Mouse (Mus musculus) large intestine, adult 2 months (tissue): ENCODE data around the gene Slc16a13. TPM values are rescaled to one million over a fixed set of nuclear protein-coding genes. Genes with fewer than 3 reads are reported as not detected.
"Not testable (repeated sequence)": the region's sequence is repeated elsewhere in the genome, so short reads cannot be mapped to it uniquely, and the experiment has no call there.

Source experiments
- DNase-seq: peaks from one replicate; pipeline ENCODE4 v3.0.0-alpha.2; 2012; ENCODE audit warnings: low read depth, low spot score
- WGBS: fragments of 180-500 bp; shearing (Covaris S2); methylation state at CpG from one replicate; pipeline ENCODE4 v1.1.7; 2018; 5-methylcytosine and 5-hydroxymethylcytosine counted together
- polyA plus RNA-seq: library from polyadenylated mRNA; depleted of rRNA; stranded (reverse); fragments of >200 nt; gene quantifications from 2 replicates; pipeline ENCODE4 v1.2.3, GENCODE M21; 2012; rRNA removed

Slc16a13 gene
- polyA plus RNA-seq, 1 experiment, result 3.8 TPM

GRCm38 (mm10) chr11:70179401-70179800 lies 41.5 kb downstream of the Slc16a13 start:
- DNase-seq, result no peak
- WGBS, result 34% methylated on average over 14 of the region's 14 CpGs

- no peak for DNase-seq
- 73% methylated on average over 11 of the region's 11 CpGs for WGBS
Observed at GRCm38 (mm10) chr11:70178756-70179155, 42.1 kb downstream of the Slc16a13 start.

GRCm38 (mm10) chr11:70178311-70178710 lies 42.6 kb downstream of the Slc16a13 start:
- 85% methylated on average over 11 of the region's 11 CpGs for WGBS
- no peak for DNase-seq

GRCm38 (mm10) chr11:70177647-70178046 lies 43.2 kb downstream of the Slc16a13 start:
- DNase-seq, result no peak
- WGBS, result 75% methylated on average over 8 of the region's 8 CpGs

- DNase-seq, result no peak
- WGBS, result 56% methylated on average over 4 of the region's 4 CpGs
Observed at GRCm38 (mm10) chr11:70174491-70174890, 46.4 kb downstream of the Slc16a13 start.

GRCm38 (mm10) chr11:70172298-70172697 lies 48.6 kb downstream of the Slc16a13 start:
- DNase-seq, result no peak
- 66% methylated on average over 5 of the region's 5 CpGs for WGBS

GRCm38 (mm10) chr11:70171847-70172246 lies 49.0 kb downstream of the Slc16a13 start:
- no peak for DNase-seq
- WGBS, result 52% methylated on average over 3 of the region's 3 CpGs

- 71% methylated on average over 7 of the region's 7 CpGs for WGBS
- DNase-seq, result no peak
Observed at GRCm38 (mm10) chr11:70171181-70171580, 49.7 kb downstream of the Slc16a13 start.

GRCm38 (mm10) chr11:70170291-70170690 lies 50.6 kb downstream of the Slc16a13 start:
- 77% methylated on average over 7 of the region's 7 CpGs for WGBS
- no peak for DNase-seq

- not testable (repeated sequence) for DNase-seq
- WGBS, result 83% methylated on average over 7 of the region's 7 CpGs
Observed at GRCm38 (mm10) chr11:70169471-70169870, 51.4 kb downstream of the Slc16a13 start.

- 62% methylated on average over 7 of the region's 7 CpGs for WGBS
- no peak for DNase-seq
Observed at GRCm38 (mm10) chr11:70168136-70168535, 52.7 kb downstream of the Slc16a13 start.

Other genes starting within 250 kb of the Slc16a13 start
- gene Ctdnep1, start 239.9 kb downstream of the Slc16a13 start, polyA plus RNA-seq, result 134 and 154 TPM in 2 replicates
- gene Elp5, start 238.5 kb downstream of the Slc16a13 start, polyA plus RNA-seq, result 70.5 and 78.1 TPM in 2 replicates
- gene Gabarap, start 229.9 kb downstream of the Slc16a13 start, polyA plus RNA-seq, result 527 and 719 TPM in 2 replicates
- 16.3 and 17.3 TPM in 2 replicates for gene Phf23, start 225.3 kb downstream of the Slc16a13 start, polyA plus RNA-seq
- gene Dvl2, start 220.5 kb downstream of the Slc16a13 start, polyA plus RNA-seq, result 5.5 and 5.8 TPM in 2 replicates
- 92.8 and 125 TPM in 2 replicates for gene Acadvl, start 205.7 kb downstream of the Slc16a13 start, polyA plus RNA-seq
- 5.1 and 5.9 TPM in 2 replicates for gene Dlg4, start 204.1 kb downstream of the Slc16a13 start, polyA plus RNA-seq
- gene Asgr1, start 167.0 kb downstream of the Slc16a13 start, polyA plus RNA-seq, result not detected in 2 replicates
- 0.25 and 0.32 TPM in 2 replicates for gene Asgr2, start 128.4 kb downstream of the Slc16a13 start, polyA plus RNA-seq
- 3.5 and 5.2 TPM in 2 replicates for gene Mgl2, start 90.7 kb downstream of the Slc16a13 start, polyA plus RNA-seq
- gene Clec10a, start 64.9 kb downstream of the Slc16a13 start, polyA plus RNA-seq, result 1.4 and 2.9 TPM in 2 replicates
- gene Slc16a11, start 8.3 kb downstream of the Slc16a13 start, polyA plus RNA-seq, result 4.5 and 5.3 TPM in 2 replicates
- 1.2 and 1.5 TPM in 2 replicates for gene Bcl6b, start 8.7 kb upstream of the Slc16a13 start, polyA plus RNA-seq
- gene 0610010K14Rik, start 16.9 kb upstream of the Slc16a13 start, polyA plus RNA-seq, result 53.9 and 65.7 TPM in 2 replicates
- 6.0 and 6.1 TPM in 2 replicates for gene Gm21988, start 18.8 kb upstream of the Slc16a13 start, polyA plus RNA-seq
- gene Rnasek, start 18.8 kb upstream of the Slc16a13 start, polyA plus RNA-seq, result 163 and 175 TPM in 2 replicates
- 1.1 and 1.4 TPM in 2 replicates for gene Alox12, start 34.3 kb upstream of the Slc16a13 start, polyA plus RNA-seq
- gene Alox12e, start 101.6 kb upstream of the Slc16a13 start, polyA plus RNA-seq, result 0.33 and 0.48 TPM in 2 replicates
- gene Alox15, start 131.0 kb upstream of the Slc16a13 start, polyA plus RNA-seq, result 1.3 and 4.1 TPM in 2 replicates
- gene Pelp1, start 189.0 kb upstream of the Slc16a13 start, polyA plus RNA-seq, result 11.9 and 12.4 TPM in 2 replicates
- gene Arrb2, start 211.6 kb upstream of the Slc16a13 start, polyA plus RNA-seq, result 31.7 and 36.2 TPM in 2 replicates
- 28.0 and 31.7 TPM in 2 replicates for gene Med11, start 230.9 kb upstream of the Slc16a13 start, polyA plus RNA-seq
- gene Zmynd15, start 238.4 kb upstream of the Slc16a13 start, polyA plus RNA-seq, result 4.6 and 5.0 TPM in 2 replicates
- 31.8 and 40.5 TPM in 2 replicates for gene Cxcl16, start 238.9 kb upstream of the Slc16a13 start, polyA plus RNA-seq